Mouse (Mus musculus) activated CD4-positive, CD25-positive, alpha-beta regulatory T cell, adult 4 months (primary cell): ENCODE measurements at regions not wholly inside any gene's neighbourhood (a gene's known extent, or its start where the extent isn't known, plus 50 kb on each side); places are given as distances from the start of the nearest gene placed in this dataset.

Source experiments
- ATAC-seq: one replicate; pipeline ENCODE4 v1.8.0; 2017

DNA sequence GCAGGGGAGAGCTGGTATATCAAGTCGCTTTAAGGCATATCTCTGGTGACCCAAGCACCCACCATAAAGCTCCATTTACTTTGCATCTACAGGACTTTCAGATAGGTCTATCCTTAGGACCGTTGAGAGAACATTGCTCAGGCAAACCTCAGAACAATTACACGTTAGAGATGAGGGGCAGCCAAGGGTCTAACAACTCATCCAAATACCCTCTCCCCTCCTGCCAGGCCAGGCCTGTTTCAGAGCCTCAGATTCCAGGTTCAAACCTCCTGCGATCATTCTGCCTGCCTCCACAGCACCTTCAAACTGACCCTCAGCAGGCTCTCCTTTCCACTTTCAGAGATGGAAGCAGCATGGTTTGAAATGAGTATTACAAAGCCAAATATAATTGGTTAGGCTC lies 331.0 kb upstream of the Zfp637 start:
- no peak for ATAC-seq

- ATAC-seq: no peak
Observed at GRCm38 (mm10) chr6:117514831-117515230, 326.1 kb upstream of the Zfp637 start.

GRCm38 (mm10) chr6:117516906-117517305 lies 324.1 kb upstream of the Zfp637 start:
- ATAC-seq: no peak

GRCm38 (mm10) chr6:117518939-117519338 lies 322.0 kb upstream of the Zfp637 start:
- ATAC-seq: no peak

DNA sequence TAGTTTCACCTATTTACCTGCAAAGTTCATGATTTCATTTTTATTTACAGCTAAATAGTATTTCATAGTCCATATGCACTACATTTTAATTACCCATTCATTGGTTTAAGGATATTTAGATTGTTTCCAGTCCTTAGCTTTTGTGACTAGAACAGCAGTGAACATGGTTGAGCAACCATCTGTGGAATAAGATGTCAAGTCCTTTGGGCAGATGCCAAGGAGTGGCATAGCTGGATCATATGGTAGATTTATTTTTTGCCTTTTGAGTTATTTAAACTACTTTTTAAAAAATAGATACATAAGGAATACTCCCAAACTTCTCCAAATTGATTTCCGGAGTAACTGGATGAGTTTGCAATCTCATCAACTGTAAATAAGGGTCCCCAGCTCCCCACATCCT lies 321.5 kb upstream of the Zfp637 start:
- no peak for ATAC-seq

GRCm38 (mm10) chr6:117526161-117526935 lies 314.6 kb upstream of the Zfp637 start:
- no peak for ATAC-seq

- ATAC-seq: no peak
Observed at GRCm38 (mm10) chr6:117527526-117527925, 313.5 kb upstream of the Zfp637 start.

DNA sequence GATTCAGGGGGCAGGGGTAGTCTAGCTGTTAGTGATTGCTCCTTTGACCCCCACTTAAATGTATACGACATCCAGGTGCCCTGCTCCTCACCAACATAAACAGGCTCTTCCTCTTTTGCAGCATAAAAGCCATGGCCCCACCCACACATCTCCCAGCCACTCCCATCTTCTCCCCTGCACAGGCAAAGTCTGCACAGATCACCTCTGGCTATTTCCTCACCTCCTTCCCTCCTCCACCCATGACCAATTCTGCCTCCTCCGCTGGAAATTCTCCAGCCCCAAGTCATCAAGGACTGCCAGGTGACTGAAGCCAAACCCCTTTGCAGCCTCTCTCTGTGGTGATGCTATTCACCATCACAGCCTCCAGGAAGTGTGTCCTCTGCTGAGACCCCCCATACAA lies 306.8 kb upstream of the Zfp637 start:
- ATAC-seq: no peak

GRCm38 (mm10) chr6:117534991-117535390 lies 306.0 kb upstream of the Zfp637 start:
- ATAC-seq: no peak

DNA sequence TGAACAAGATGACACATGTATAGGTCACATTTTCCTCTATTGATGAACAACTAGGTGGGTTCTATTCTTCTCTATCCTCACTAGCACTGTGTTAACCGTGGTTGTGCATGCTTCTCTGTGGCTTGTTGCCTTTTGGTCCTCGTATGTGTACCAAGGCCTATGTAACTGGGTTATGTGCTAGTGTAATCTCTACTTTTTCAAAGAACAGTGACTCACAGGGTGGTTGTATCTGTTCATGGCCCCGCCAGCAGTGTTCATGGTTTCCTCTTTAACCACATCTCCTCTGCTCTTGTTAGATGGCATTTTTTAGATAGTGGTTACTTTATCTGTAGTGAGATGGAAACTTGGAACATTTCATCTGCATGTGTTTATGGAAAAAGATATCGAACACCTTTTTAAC lies 304.9 kb upstream of the Zfp637 start:
- ATAC-seq: no peak

DNA sequence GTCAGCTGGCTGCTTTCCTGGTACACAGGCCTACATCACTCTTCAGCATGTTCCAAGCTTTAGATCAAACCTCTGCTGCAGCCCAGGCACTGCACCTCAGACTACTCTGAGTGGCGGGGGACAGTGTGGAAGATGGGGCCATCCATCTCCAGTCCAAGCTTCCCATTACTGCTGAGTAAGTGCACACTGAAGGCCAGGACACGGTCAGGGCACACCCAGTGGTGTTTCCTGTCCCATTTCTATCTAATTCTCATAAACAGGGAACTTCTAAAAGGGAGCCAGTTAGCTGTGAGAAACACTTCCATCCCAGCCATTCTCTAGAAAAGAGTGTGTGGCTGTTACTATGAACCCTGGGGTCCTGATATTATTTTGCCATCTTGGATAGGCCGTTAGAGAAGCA lies 298.5 kb upstream of the Zfp637 start:
- ATAC-seq: no peak

DNA sequence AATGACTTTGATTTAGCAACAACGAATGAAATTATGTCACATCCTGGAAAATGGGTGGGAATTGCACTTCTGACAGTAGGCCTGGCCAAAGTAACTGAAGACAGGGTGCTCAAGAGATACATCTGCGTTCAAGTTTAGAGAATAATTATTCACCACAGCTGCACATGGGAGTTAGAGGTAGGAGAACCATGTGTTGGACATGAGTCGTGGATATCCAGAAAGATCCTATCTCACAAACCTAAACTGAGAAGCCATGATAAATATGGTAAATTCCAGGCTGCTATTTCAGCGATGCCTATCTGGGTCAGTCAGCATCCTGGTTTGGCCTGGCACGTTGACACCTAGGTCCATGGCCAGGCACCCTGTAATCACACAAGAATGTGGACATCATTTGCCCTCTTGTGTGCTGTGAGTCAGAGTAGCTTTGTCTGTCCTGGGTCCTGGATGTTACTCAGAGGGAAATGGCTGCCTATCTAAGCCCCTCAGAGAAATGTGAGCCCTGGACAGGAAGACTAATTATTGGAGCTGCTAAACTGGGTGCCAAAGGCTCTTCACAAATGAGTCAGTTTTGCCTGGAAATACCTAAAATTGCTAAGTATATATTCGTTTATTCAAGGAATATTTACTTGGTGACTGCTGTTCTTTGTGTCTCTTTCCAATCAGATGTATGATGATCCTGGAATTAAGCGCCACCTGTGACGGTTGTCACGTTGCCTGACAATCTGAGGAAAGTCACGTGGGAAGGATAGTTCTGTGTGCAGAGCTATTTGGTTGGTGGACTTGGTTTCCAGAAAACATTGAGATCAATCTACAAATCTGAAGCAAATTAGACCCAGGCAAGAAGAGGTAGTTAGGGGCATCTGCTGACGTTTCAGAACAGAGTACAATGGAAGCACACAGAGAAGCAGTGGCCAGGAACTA lies 296.4 kb upstream of the Zfp637 start:
- no peak for ATAC-seq

- no peak for ATAC-seq
Observed at GRCm38 (mm10) chr6:117550930-117551329, 290.1 kb upstream of the Zfp637 start.

GRCm38 (mm10) chr6:117552006-117552667 lies 288.8 kb upstream of the Zfp637 start:
- ATAC-seq: no peak

DNA sequence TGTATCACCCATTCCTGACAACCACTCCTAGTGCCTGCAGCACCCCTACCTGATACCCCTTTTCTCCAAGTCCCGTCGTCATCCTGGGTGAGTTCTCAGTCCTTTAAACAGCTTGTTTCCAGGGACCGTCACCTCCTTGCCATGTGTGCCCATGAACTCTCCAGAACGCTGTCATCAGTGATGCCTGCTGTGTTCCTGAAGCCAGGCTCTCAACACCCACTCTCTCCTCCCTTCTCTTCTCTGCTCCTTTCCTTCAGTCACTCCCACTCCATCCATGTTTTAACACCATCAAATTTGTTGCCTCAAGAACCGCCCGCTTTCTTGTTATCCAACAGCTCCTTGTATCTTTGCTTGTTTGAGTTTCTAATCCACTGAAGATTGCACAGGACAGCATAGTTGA lies 277.8 kb upstream of the Zfp637 start:
- no peak for ATAC-seq

DNA sequence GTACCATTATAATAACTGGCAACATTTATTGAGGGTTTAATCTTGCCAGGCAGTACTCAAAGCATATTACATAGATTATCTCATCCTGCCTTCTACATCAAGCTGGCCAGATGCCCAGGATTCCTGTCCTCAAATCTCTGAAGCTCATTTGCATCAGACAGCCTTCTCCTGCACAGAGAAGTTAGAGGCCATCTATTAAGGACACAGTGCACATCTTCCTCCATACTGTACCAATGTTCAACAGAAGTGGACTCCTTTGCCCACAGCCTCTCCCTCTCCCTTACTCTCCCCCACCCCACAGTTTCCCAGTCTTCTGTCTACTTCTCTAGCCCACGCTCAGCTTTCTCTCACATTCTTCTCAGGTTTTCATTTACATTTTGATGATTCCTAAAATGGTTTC lies 277.3 kb upstream of the Zfp637 start:
- no peak for ATAC-seq

DNA sequence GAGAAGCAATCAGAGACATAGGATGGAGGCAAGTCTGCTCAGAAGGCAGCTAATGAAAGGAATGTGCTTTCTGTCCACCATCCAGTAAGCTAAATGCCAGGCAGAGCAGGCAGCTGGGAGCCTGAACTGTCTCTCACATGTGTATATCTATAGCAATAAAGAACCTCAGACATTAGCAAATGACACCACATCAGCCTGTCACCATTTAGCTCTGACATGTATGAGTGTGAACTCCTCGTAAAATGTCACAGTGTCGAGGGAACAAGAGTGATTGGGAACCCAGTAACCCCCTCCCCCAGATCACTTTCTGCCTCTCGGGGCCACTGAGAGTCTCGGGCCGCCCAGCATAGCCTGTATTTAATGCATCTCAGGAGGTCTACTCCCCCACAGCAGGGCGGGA lies 274.2 kb upstream of the Zfp637 start:
- ATAC-seq: no peak

DNA sequence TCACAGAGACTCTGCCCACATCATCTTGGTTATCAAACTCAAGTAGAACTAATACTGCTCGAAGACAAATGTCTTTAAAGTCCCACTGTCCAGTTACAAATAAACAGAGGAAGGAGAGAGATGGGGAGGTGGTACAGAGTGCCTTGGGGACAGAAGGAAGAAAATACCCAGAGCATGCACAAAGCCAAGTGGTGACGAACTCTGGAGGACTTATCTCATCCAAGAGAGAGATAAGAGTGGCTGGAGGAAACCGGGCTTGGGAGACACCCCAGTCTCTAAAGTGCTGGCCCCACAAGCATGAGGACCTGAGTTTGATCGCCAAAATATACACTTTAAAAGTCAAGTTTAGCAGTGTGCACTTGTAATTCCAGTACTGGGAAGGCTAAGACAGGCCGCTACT lies 273.3 kb upstream of the Zfp637 start:
- no peak for ATAC-seq

DNA sequence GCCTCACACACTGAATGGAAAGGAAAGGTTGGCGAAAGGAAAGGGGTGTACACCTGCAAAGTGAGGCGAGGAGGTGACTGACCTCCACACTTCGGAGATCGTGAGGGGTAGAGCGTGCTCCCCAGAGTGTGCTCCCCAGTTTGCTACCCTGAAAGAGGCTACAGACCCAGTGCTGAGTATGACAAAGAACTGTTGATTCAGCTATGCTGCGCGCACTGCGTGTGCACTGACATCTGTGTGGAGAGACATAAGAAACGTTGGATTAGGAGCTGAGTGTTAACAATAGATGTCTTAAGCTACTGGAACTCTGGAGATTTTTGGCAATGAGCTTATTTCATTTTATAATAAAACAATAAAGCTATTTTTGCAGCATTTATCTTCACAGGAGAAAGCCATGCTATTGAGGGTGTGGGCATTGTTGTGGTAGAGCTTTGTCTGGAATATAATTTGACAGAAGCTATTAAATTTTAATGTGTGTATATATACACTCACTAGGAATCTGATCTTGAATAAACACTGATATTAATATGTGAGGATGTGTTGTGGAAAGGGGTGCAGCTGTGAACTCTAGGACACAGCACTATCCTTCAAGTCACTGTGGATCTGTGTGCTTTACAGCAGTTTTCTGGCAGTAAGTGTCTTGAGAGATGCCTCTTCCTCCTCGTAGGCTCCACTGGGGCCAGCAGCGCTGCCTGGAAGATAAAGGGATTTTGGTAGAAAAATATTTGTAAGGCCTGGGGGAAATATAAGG lies 271.2 kb upstream of the Zfp637 start:
- no peak for ATAC-seq

DNA sequence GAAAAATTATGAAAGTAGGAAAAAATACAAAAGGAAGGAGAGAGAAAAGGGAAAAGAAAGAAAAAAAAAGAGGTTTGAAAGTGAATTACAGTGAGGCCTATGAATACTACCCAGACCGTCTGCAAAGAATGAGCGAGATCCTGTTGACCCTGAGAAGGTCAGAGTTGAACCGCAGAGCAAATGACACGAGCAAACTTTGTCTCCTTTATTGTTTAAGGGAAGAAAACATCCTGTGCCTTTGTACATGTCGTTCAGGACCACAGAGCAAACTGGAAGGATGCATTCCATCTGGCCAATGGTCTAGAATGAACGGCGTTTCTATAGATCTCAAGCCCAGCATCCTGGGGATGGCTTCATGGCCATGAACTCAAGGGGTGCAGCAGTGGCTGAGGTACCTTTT lies 270.6 kb upstream of the Zfp637 start:
- ATAC-seq: no peak

DNA sequence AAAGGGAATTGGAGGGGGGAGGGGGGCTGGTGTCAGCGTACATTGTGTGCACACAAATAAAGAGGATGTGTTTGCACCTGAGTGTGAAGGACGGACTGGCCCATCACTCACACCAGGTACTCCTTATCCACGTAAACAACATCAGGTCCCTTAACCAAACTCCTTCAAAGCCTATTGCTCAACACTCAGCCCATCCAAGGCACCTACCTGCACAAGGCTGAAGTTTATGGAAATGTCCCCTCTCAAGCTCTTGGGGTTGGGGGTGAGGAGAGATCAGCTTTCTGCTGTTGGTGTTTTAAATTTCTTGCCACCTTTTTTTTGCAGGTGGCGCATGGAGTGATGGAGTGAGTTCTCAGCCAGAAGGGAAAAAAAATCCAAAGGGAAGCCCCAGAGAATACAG lies 270.2 kb upstream of the Zfp637 start:
- no peak for ATAC-seq

GRCm38 (mm10) chr6:117572006-117572405 lies 269.0 kb upstream of the Zfp637 start:
- no peak for ATAC-seq

DNA sequence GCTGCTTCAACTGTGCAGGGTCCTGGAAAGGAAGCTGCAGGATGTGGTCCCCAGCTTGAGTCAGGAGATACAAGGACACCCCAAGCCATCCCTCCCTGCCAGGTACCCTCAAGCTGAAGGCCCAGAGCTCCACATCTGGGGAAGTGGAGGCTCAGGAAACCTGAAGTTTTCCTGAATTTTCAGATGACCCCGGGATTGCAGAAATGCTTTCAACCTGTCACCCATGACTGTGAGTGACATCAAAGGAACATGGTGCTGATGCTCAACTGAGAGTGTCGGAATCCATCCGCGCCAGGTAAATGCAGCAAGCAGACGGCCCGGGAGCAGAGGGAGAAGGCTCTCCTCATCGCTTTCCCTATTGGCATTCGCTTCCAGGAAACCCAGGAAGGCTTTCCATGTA lies 267.6 kb upstream of the Zfp637 start:
- no peak for ATAC-seq
